Mouse (Mus musculus): Measurements from ENCODE around the gene Lsp1.

GRCm38 (mm10) chr7:142437324-142437723 lies 23.3 kb upstream of the Lsp1 start:
- TF ChIP-seq POLR2A (IDR thresholded peaks at IDR 0.05; ENCODE audit: insufficient read length, low read depth) (no peak), E2F4 (IDR thresholded peaks at IDR 0.05; ENCODE audit: insufficient read depth) (no peak), USF1 (IDR thresholded peaks at IDR 0.05; ENCODE audit: low read depth) (no peak), POLR2AphosphoS2 (IDR thresholded peaks at IDR 0.05; ENCODE audit: insufficient read length, low read depth) (no peak), MYOG (IDR thresholded peaks at IDR 0.05; ENCODE audit: control insufficient read depth in 1 of 3, insufficient read depth in 1 of 3, insufficient read length in 2 of 3, low read depth in 2 of 3) (peak in 2 of 3 experiments; percentile 64 to 66), MAX (IDR thresholded peaks at IDR 0.05; ENCODE audit: low read depth) (no peak), CEBPB (IDR thresholded peaks at IDR 0.05; ENCODE audit: insufficient read depth, poor library complexity, severe bottlenecking) (no peak)

Measured in myocyte (in vitro differentiated cells).